Mouse (Mus musculus) erythroblast, embryonic 14.5 days (primary cell): Measurements from ENCODE around the gene Xirp1.

Source experiments
- GATA1 ChIP-seq: IDR thresholded peaks from 2 replicates; pipeline ENCODE4 v1.6.1; 2012; ENCODE audit warnings: low read length, inconsistent platforms, mixed read lengths
- TAL1 ChIP-seq: IDR thresholded peaks from 3 replicates; pipeline ENCODE4 v1.6.1; 2012; ENCODE audit warnings: low read length, inconsistent platforms, mixed read lengths

GRCm38 (mm10) chr9:120049407-120049806 lies 26.0 kb upstream of the Xirp1 start:
- no peak for TF ChIP-seq TAL1
- TF ChIP-seq GATA1 = no peak
